10 mouse cellular contexts compared by ENCODE assay signal in genomic region chrX:160603981-160604541, GRCm38 (mm10).
DNase-seq lines count a peak whose midpoint lies in the region; ATAC-seq lines count a peak whose summit lies in the region.
"Had no signal": no experiment of that assay in that cellular context is flagged by ENCODE, and none has a peak within 500 bp of the region (broad histone marks: within the 10 kb centered on the region; RNA-seq: fewer than 3 reads in every experiment).

No protein-coding gene starts in this region.

- peaks cover 4% of the 10 kb centered on the region; the same call in 1 of the 2 replicates for H3K4me1 ChIP-seq in forebrain, embryonic 14.5 days (ENCODE audit: control insufficient read depth, insufficient read depth, low read length)
- H3K4me1 ChIP-seq in forebrain, embryonic 11.5 days (replicated peaks; ENCODE audit: control insufficient read depth, insufficient read depth, low read length): peaks cover 4% of the 10 kb centered on the region; the same call in 1 of the 2 replicates
- H3K4me1 ChIP-seq in heart, embryonic 13.5 days: peaks cover 63% of the 10 kb centered on the region
- H3K4me1 ChIP-seq in hindbrain, embryonic 16.5 days (ENCODE audit: control insufficient read depth, insufficient read depth, low read depth, low read length): peaks cover under 1% of the 10 kb centered on the region

- 0 out of 2 replicates have a peak, but pooled peaks have one; percentile 16 for ATAC-seq in forebrain, embryonic 14.5 days
- ATAC-seq in forebrain, embryonic 11.5 days (replicated peaks; ENCODE audit: low FRiP score): no peak
- no peak for ATAC-seq in heart, embryonic 13.5 days (ENCODE audit: extremely low read depth, insufficient number of reproducible peaks, low FRiP score, low TSS enrichment)
- no peak for ATAC-seq in hindbrain, embryonic 16.5 days

- no peaks in the 10 kb centered on the region for H3K36me3 ChIP-seq in forebrain, embryonic 14.5 days (ENCODE audit: control insufficient read depth, insufficient read depth, low read length)
- H3K36me3 ChIP-seq in forebrain, embryonic 11.5 days (ENCODE audit: control insufficient read depth, insufficient read depth, low read length): no peaks in the 10 kb centered on the region
- H3K36me3 ChIP-seq in heart, embryonic 13.5 days: no peaks in the 10 kb centered on the region
- H3K36me3 ChIP-seq in hindbrain, embryonic 16.5 days (ENCODE audit: control insufficient read depth, insufficient read depth, low read length): no peaks in the 10 kb centered on the region

- no peaks in the 10 kb centered on the region for H3K9me3 ChIP-seq in forebrain, embryonic 14.5 days (replicated peaks; ENCODE audit: control insufficient read depth, low read length)
- H3K9me3 ChIP-seq in forebrain, embryonic 11.5 days (ENCODE audit: control insufficient read depth, low read length): no peaks in the 10 kb centered on the region
- no peaks in the 10 kb centered on the region for H3K9me3 ChIP-seq in heart, embryonic 13.5 days
- H3K9me3 ChIP-seq in hindbrain, embryonic 16.5 days (ENCODE audit: control insufficient read depth, low read length): no peaks in the 10 kb centered on the region

- H3K4me2 ChIP-seq in forebrain, embryonic 14.5 days (ENCODE audit: low read length): no peak overlapping the region
- H3K4me2 ChIP-seq in forebrain, embryonic 11.5 days (ENCODE audit: low read depth, low read length, severe bottlenecking): no peak overlapping the region
- no peak overlapping the region for H3K4me2 ChIP-seq in heart, embryonic 13.5 days
- no peak overlapping the region for H3K4me2 ChIP-seq in hindbrain, embryonic 16.5 days (ENCODE audit: low read length)

- no peak overlapping the region for H3K27ac ChIP-seq in forebrain, embryonic 14.5 days (ENCODE audit: low read depth, low read length)
- no peak overlapping the region for H3K27ac ChIP-seq in forebrain, embryonic 11.5 days (ENCODE audit: low read depth, low read length)
- peak overlapping the region; percentile 77 for H3K27ac ChIP-seq in heart, embryonic 13.5 days (replicated peaks)
- no peak overlapping the region for H3K27ac ChIP-seq in hindbrain, embryonic 16.5 days (ENCODE audit: low read depth, low read length)
- H3K27ac ChIP-seq: macrophage had no signal

- no peak for DNase-seq in forebrain, embryonic 14.5 days (ENCODE audit: low spot score)
- DNase-seq in forebrain, embryonic 11.5 days (ENCODE audit: low spot score): no peak
- peak; percentile 61 for DNase-seq in right cerebral cortex, adult 18-20 months
- no peak for DNase-seq in right cerebral cortex, postnatal 10 days (ENCODE audit: low spot score in 2 of 2)
- DNase-seq in telencephalon, adult 2 months (ENCODE audit: low read depth, low spot score): peak; percentile 60
- DNase-seq in cerebellum, postnatal 4 days (ENCODE audit: low spot score in 2 of 2): no peak
- DNase-seq: cerebellum, adult 11 months had no signal

- 60% methylated on average over 6 of the region's 6 CpGs for WGBS in forebrain, embryonic 14.5 days
- WGBS in forebrain, embryonic 11.5 days: 60% methylated on average over 6 of the region's 6 CpGs
- WGBS in heart, embryonic 13.5 days: 41% methylated on average over 6 of the region's 6 CpGs
- WGBS in hindbrain, embryonic 16.5 days: 51% methylated on average over 6 of the region's 6 CpGs

- no peaks in the 10 kb centered on the region for H3K27me3 ChIP-seq in forebrain, embryonic 14.5 days (replicated peaks; ENCODE audit: control insufficient read depth, insufficient read depth, low read length)
- peaks cover 18% of the 10 kb centered on the region for H3K27me3 ChIP-seq in forebrain, embryonic 11.5 days (ENCODE audit: control insufficient read depth, insufficient read depth, low read length)
- H3K27me3 ChIP-seq in heart, embryonic 13.5 days (replicated peaks): peaks cover 5% of the 10 kb centered on the region; the same call in 1 of the 2 replicates
- no peaks in the 10 kb centered on the region; the same call in 1 of the 2 replicates for H3K27me3 ChIP-seq in hindbrain, embryonic 16.5 days (replicated peaks; ENCODE audit: control insufficient read depth, insufficient read depth, low read length)

- H3K4me3 ChIP-seq in forebrain, embryonic 14.5 days (ENCODE audit: low read depth, low read length): no peak overlapping the region
- no peak overlapping the region for H3K4me3 ChIP-seq in forebrain, embryonic 11.5 days (ENCODE audit: low read depth, low read length)
- H3K4me3 ChIP-seq in heart, embryonic 13.5 days: no peak overlapping the region
- no peak overlapping the region for H3K4me3 ChIP-seq in hindbrain, embryonic 16.5 days (ENCODE audit: low read length)

- no peak overlapping the region for H3K9ac ChIP-seq in forebrain, embryonic 14.5 days (ENCODE audit: low read length)
- H3K9ac ChIP-seq in forebrain, embryonic 11.5 days (ENCODE audit: low read length): no peak overlapping the region
- H3K9ac ChIP-seq in heart, embryonic 13.5 days: no peak overlapping the region
- no peak overlapping the region for H3K9ac ChIP-seq in hindbrain, embryonic 16.5 days (ENCODE audit: low read depth, low read length)

Comparison
In these comparisons a context has a peak if more than half of its experiments do, and no peak if none do; other contexts are left out.
1. DNase-seq: peak in right cerebral cortex, adult 18-20 months (single experiment) and telencephalon, adult 2 months (single experiment); none in forebrain, embryonic 14.5 days (single experiment), forebrain, embryonic 11.5 days (single experiment), right cerebral cortex, postnatal 10 days (0 of 2) and cerebellum, postnatal 4 days (0 of 2).